Mouse (Mus musculus): Measurements from ENCODE around the gene Ttll1. TPM values are rescaled to one million over a fixed set of nuclear protein-coding genes. Genes with fewer than 3 reads are reported as not detected.
A peak's percentile ranks its signal among the peaks of the same experiment; 100 is the strongest.

The Ttll1 gene
- polyA plus RNA-seq, 1 experiment, result 25.2 TPM

- H3K4me3 ChIP-seq (ENCODE audit: control insufficient read depth, low read depth, low read length), result no peak overlapping the region
- H3K4me1 ChIP-seq (ENCODE audit: control insufficient read depth, insufficient read depth, low read length), result peaks cover 8% of the 10 kb centered on the region; the same call in 1 of the 2 replicates
- H3K27me3 ChIP-seq (ENCODE audit: control insufficient read depth, insufficient read depth, low read length), result no peaks in the 10 kb centered on the region
- no peak for TF ChIP-seq POLR2A (IDR thresholded peaks at IDR 0.05; ENCODE audit: control insufficient read depth, low read depth, low read length)
- no peaks in the 10 kb centered on the region; the same call in 1 of the 2 replicates for H3K36me3 ChIP-seq (ENCODE audit: control insufficient read depth, insufficient read depth, low read length)
- no peak overlapping the region for H3K27ac ChIP-seq (ENCODE audit: control insufficient read depth, insufficient read depth, low read depth, low read length)
Observed at GRCm38 (mm10) chr15:83473251-83473650, 37.4 kb downstream of the Ttll1 start.

- H3K4me3 ChIP-seq (ENCODE audit: control insufficient read depth, low read depth, low read length), result no peak overlapping the region
- peaks cover 8% of the 10 kb centered on the region; the same call in 1 of the 2 replicates for H3K4me1 ChIP-seq (ENCODE audit: control insufficient read depth, insufficient read depth, low read length)
- TF ChIP-seq POLR2A (IDR thresholded peaks at IDR 0.05; ENCODE audit: control insufficient read depth, low read depth, low read length), result no peak
- TF ChIP-seq CTCF (IDR thresholded peaks at IDR 0.05; ENCODE audit: control insufficient read depth, insufficient read depth, insufficient replicate concordance, low read depth, low read length), result no peak
- no peak overlapping the region for H3K27ac ChIP-seq (ENCODE audit: control insufficient read depth, insufficient read depth, low read depth, low read length)
- H3K27me3 ChIP-seq (ENCODE audit: control insufficient read depth, insufficient read depth, low read length), result no peaks in the 10 kb centered on the region
- no peaks in the 10 kb centered on the region; the same call in none of the 2 replicates for H3K36me3 ChIP-seq (ENCODE audit: control insufficient read depth, insufficient read depth, low read length)
Observed at GRCm38 (mm10) chr15:83471476-83471875, 39.2 kb downstream of the Ttll1 start.

GRCm38 (mm10) chr15:83470443-83470842, 40.2 kb downstream of the Ttll1 start:
- H3K4me3 ChIP-seq (ENCODE audit: control insufficient read depth, low read depth, low read length), result no peak overlapping the region
- peaks cover 8% of the 10 kb centered on the region; the same call in 1 of the 2 replicates for H3K4me1 ChIP-seq (ENCODE audit: control insufficient read depth, insufficient read depth, low read length)
- no peak overlapping the region for H3K27ac ChIP-seq (ENCODE audit: control insufficient read depth, insufficient read depth, low read depth, low read length)
- H3K27me3 ChIP-seq (ENCODE audit: control insufficient read depth, insufficient read depth, low read length), result no peaks in the 10 kb centered on the region
- no peaks in the 10 kb centered on the region; the same call in none of the 2 replicates for H3K36me3 ChIP-seq (ENCODE audit: control insufficient read depth, insufficient read depth, low read length)
- TF ChIP-seq CTCF (IDR thresholded peaks at IDR 0.05; ENCODE audit: control insufficient read depth, insufficient read depth, insufficient replicate concordance, low read depth, low read length) (no peak), POLR2A (IDR thresholded peaks at IDR 0.05; ENCODE audit: control insufficient read depth, low read depth, low read length) (no peak)

- peaks cover 3% of the 10 kb centered on the region; the same call in 1 of the 2 replicates for H3K4me1 ChIP-seq (ENCODE audit: control insufficient read depth, insufficient read depth, low read length)
- no peaks in the 10 kb centered on the region for H3K27me3 ChIP-seq (ENCODE audit: control insufficient read depth, insufficient read depth, low read length)
- no peak overlapping the region; the same call in 1 of the 2 replicates for H3K4me3 ChIP-seq (ENCODE audit: control insufficient read depth, low read depth, low read length)
- no peaks in the 10 kb centered on the region; the same call in none of the 2 replicates for H3K36me3 ChIP-seq (ENCODE audit: control insufficient read depth, insufficient read depth, low read length)
- TF ChIP-seq POLR2A (IDR thresholded peaks at IDR 0.05; ENCODE audit: control insufficient read depth, low read depth, low read length) (no peak), CTCF (IDR thresholded peaks at IDR 0.05; ENCODE audit: control insufficient read depth, insufficient read depth, insufficient replicate concordance, low read depth, low read length) (no peak)
- no peak overlapping the region for H3K27ac ChIP-seq (ENCODE audit: control insufficient read depth, insufficient read depth, low read depth, low read length)
Observed at GRCm38 (mm10) chr15:83469279-83469821, 41.3 kb downstream of the Ttll1 start.

- Histone ChIP-seq H3K4me3 (ENCODE audit: control insufficient read depth, low read depth, low read length) (peak overlapping the region; percentile 11; the same call in 1 of the 2 replicates), H3K4me1 (ENCODE audit: control insufficient read depth, insufficient read depth, low read length) (peaks cover 11% of the 10 kb centered on the region), H3K36me3 (ENCODE audit: control insufficient read depth, insufficient read depth, low read length) (no peaks in the 10 kb centered on the region; the same call in none of the 2 replicates), H3K27me3 (ENCODE audit: control insufficient read depth, insufficient read depth, low read length) (no peaks in the 10 kb centered on the region), H3K27ac (ENCODE audit: control insufficient read depth, insufficient read depth, low read depth, low read length) (no peak overlapping the region)
- TF ChIP-seq CTCF (IDR thresholded peaks at IDR 0.05; ENCODE audit: control insufficient read depth, insufficient read depth, insufficient replicate concordance, low read depth, low read length) (no peak), POLR2A (IDR thresholded peaks at IDR 0.05; ENCODE audit: control insufficient read depth, low read depth, low read length) (no peak)
Observed at GRCm38 (mm10) chr15:83467232-83467966, 43.3 kb downstream of the Ttll1 start.

- H3K4me3 ChIP-seq (ENCODE audit: control insufficient read depth, low read depth, low read length), result peak overlapping the region; percentile 2; the same call in 1 of the 2 replicates
Observed at GRCm38 (mm10) chr15:83466331-83466730, 44.4 kb downstream of the Ttll1 start.

GRCm38 (mm10) chr15:83464905-83465650, 45.6 kb downstream of the Ttll1 start:
- peak overlapping the region; percentile 92 for H3K4me3 ChIP-seq (ENCODE audit: control insufficient read depth, low read depth, low read length)
- H3K27ac ChIP-seq (ENCODE audit: control insufficient read depth, insufficient read depth, low read depth, low read length), result no peak overlapping the region; the same call in 1 of the 2 replicates

More at GRCm38 (mm10) chr15:83466331-83466730, 44.4 kb downstream of the Ttll1 start:
- H3K36me3 ChIP-seq (ENCODE audit: control insufficient read depth, insufficient read depth, low read length), result no peaks in the 10 kb centered on the region; the same call in none of the 2 replicates
- no peak for TF ChIP-seq POLR2A (IDR thresholded peaks at IDR 0.05; ENCODE audit: control insufficient read depth, low read depth, low read length)
- TF ChIP-seq CTCF (IDR thresholded peaks at IDR 0.05; ENCODE audit: control insufficient read depth, insufficient read depth, insufficient replicate concordance, low read depth, low read length), result no peak
- no peaks in the 10 kb centered on the region for H3K27me3 ChIP-seq (ENCODE audit: control insufficient read depth, insufficient read depth, low read length)
- H3K4me1 ChIP-seq (ENCODE audit: control insufficient read depth, insufficient read depth, low read length), result peaks cover 8% of the 10 kb centered on the region
- no peak overlapping the region for H3K27ac ChIP-seq (ENCODE audit: control insufficient read depth, insufficient read depth, low read depth, low read length)

More at GRCm38 (mm10) chr15:83464905-83465650, 45.6 kb downstream of the Ttll1 start:
- Histone ChIP-seq H3K4me1 (ENCODE audit: control insufficient read depth, insufficient read depth, low read length) (peaks cover 8% of the 10 kb centered on the region), H3K27me3 (ENCODE audit: control insufficient read depth, insufficient read depth, low read length) (no peaks in the 10 kb centered on the region), H3K36me3 (ENCODE audit: control insufficient read depth, insufficient read depth, low read length) (no peaks in the 10 kb centered on the region; the same call in none of the 2 replicates)
- TF ChIP-seq POLR2A (IDR thresholded peaks at IDR 0.05; ENCODE audit: control insufficient read depth, low read depth, low read length) (no peak), CTCF (IDR thresholded peaks at IDR 0.05; ENCODE audit: control insufficient read depth, insufficient read depth, insufficient replicate concordance, low read depth, low read length) (no peak)
